Mouse (Mus musculus): Measurements from ENCODE around the gene Arl4d.

- TF ChIP-seq POLR2A (IDR thresholded peaks at IDR 0.05; ENCODE audit: control insufficient read depth, low read depth, low read length) (no peak), CTCF (IDR thresholded peaks at IDR 0.05; ENCODE audit: control insufficient read depth, insufficient read depth, insufficient replicate concordance, low read depth, low read length) (no peak)
Observed at GRCm38 (mm10) chr11:101663229-101664027, 1.9 kb upstream of the Arl4d start.
